Mouse (Mus musculus): ENCODE results near the gene Bmp8b. TPM values are rescaled to one million over a fixed set of nuclear protein-coding genes. Genes with fewer than 3 reads are reported as not detected.

Bmp8b gene
- 0.17 and 0.26 TPM in 2 replicates for polyA plus RNA-seq (2015; fragmentation: Nextera tagmentation; extraction: Ambion mirVana)

DNA sequence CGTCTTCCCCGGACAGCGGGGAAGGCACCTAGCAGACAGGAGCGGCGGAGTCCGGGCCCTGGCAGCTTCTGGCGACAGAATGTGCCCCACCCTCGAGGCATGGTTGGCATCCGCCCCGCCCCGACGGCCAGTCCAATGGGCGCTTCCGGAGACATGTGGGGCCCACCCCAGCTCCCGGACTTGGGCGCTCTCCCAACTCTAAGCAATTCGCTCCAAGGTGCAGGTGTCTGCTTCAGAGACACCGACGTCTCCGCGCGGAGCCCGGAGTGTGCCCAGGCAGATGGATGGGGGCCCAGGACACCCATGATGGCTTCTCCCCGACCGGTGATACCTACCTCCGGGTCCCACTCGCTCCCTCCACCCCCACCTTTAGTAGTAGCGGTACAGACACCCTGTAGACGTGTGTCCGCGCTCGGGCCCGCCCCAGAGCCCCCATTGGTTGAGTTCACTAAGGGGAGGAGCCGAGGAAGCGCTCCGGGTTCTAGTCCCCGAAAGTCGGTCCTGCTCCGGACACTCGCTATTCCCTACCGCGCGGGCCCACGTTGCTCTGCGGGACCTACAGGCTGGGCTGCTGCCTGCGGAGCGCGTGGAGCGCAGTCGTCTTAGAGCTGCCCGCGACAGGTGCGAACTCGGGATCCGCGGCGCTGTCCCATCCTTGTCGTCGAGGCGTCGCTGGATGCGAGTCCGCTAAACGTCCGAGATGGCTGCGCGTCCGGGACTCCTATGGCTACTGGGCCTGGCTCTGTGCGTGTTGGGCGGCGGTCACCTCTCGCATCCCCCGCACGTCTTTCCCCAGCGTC lies at the start of gene Bmp8b:
Gene Bmp8b, plus strand, starts transcription at position 515 of the 800 bp plus-strand sequence.
- peak within 1 kb of the TSS; percentile 41 for H3K4me3 ChIP-seq (ENCODE audit: low read length)
- ATAC-seq (ENCODE audit: low FRiP score, low TSS enrichment): peak; percentile 52
- H3K9ac ChIP-seq (replicated peaks; ENCODE audit: low read length): 0 out of 2 replicates have a peak within 1 kb of the TSS, but pooled peaks have one; percentile 25
- no peaks in the 10 kb centered on the region for H3K36me3 ChIP-seq (ENCODE audit: insufficient read depth, low read length)
- H3K4me2 ChIP-seq (replicated peaks; ENCODE audit: low read depth, low read length): peak within 1 kb of the TSS; percentile 48
- peaks cover 8% of the 10 kb centered on the region for H3K4me1 ChIP-seq (ENCODE audit: insufficient read depth, low read length)
- no peaks in the 10 kb centered on the region for H3K9me3 ChIP-seq (ENCODE audit: low read length)
- WGBS: 6% methylated on average over 75 of the region's 75 CpGs
- peaks cover 36% of the 10 kb centered on the region for H3K27me3 ChIP-seq (ENCODE audit: insufficient read depth, low read length)
- H3K27ac ChIP-seq (ENCODE audit: low read length): no peak within 1 kb of the TSS

DNA sequence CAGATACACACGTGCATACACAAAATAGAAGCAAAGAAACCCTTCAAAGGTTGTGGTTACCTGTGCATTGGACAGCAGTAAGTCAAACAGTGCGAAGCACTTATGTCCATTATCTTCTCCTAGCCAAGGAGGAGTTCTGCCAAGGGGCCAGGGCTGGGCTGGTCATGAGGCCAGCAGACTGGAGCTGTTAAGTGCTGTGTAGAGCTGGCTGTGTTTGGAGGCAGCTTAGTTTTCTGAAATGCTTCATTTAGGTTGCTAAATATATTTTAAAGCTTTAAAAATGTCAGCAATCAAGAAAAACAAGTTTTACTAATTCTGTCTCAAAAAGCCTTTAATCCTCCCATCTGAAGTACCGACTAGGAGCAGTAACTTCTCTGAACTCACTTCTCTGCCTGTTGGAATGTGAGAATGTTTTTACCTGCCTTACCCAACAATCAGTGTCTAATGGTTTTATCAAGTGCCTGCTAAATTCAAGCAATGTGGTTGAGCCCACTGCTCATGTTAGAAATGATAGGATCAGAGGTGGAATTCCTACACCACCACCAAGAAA lies 48.3 kb upstream of the Bmp8b start:
- Histone ChIP-seq H3K4me2 (replicated peaks; ENCODE audit: low read depth, low read length) (no peak overlapping the region), H3K27me3 (ENCODE audit: insufficient read depth, low read length) (no peaks in the 10 kb centered on the region), H3K36me3 (ENCODE audit: insufficient read depth, low read length) (peaks cover 42% of the 10 kb centered on the region), H3K4me1 (ENCODE audit: insufficient read depth, low read length) (no peaks in the 10 kb centered on the region), H3K27ac (ENCODE audit: low read length) (no peak overlapping the region; the same call in 1 of the 2 replicates), H3K9me3 (ENCODE audit: low read length) (no peaks in the 10 kb centered on the region), H3K9ac (replicated peaks; ENCODE audit: low read length) (no peak overlapping the region), H3K4me3 (ENCODE audit: low read length) (no peak overlapping the region)
- no peak for ATAC-seq (ENCODE audit: low FRiP score, low TSS enrichment)
- 75% methylated on average over 3 of the region's 3 CpGs for WGBS

DNA sequence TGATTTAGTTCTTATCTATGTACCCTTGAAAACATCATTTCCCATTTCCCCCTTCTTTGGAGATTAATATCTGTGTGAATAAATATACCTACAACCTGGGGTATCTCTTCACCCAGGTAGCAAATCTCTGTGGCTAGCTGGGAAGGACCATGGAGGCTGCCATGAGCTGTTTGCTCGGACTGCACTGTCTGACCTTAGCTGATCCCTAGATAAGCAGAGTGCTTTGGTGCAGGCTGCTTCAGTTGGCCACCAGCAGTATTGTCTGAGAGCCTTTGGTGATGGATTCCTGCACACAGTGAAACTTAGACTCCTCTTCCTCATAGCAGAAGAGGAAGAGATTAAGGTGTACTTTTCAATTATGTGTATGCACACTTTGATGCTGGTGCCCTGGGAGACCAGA lies 47.0 kb upstream of the Bmp8b start:
- Histone ChIP-seq H3K36me3 (ENCODE audit: insufficient read depth, low read length) (peaks cover 35% of the 10 kb centered on the region), H3K4me3 (ENCODE audit: low read length) (no peak overlapping the region), H3K27ac (ENCODE audit: low read length) (no peak overlapping the region), H3K4me1 (ENCODE audit: insufficient read depth, low read length) (peaks cover 3% of the 10 kb centered on the region; the same call in 1 of the 2 replicates), H3K9ac (replicated peaks; ENCODE audit: low read length) (no peak overlapping the region), H3K9me3 (ENCODE audit: low read length) (no peaks in the 10 kb centered on the region), H3K4me2 (replicated peaks; ENCODE audit: low read depth, low read length) (no peak overlapping the region), H3K27me3 (ENCODE audit: insufficient read depth, low read length) (no peaks in the 10 kb centered on the region)
- ATAC-seq (ENCODE audit: low FRiP score, low TSS enrichment): no peak
- 61% methylated on average over 1 of the region's 1 CpGs for WGBS

DNA sequence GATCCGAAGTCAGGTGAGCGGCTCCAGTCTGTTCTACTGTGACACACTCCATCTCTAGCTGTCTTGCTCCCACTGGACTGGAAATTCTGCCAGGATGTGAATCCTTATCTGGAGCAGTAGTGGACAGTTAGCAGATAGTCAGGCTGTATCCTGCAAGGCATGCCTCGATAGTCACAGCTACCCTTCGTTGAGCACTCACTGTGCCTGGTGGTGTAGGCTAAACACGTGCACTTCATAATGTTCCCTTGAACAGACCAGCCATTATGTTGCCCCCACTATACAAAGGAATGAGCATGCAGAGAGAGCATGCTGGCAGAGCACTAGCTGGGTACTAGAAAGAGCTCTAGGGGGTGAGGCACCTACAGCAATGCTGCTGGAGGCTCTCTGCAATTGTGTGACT lies 43.2 kb upstream of the Bmp8b start:
- Histone ChIP-seq H3K9ac (replicated peaks; ENCODE audit: low read length) (no peak overlapping the region), H3K4me1 (ENCODE audit: insufficient read depth, low read length) (peaks cover 3% of the 10 kb centered on the region; the same call in 1 of the 2 replicates), H3K27me3 (ENCODE audit: insufficient read depth, low read length) (no peaks in the 10 kb centered on the region), H3K27ac (ENCODE audit: low read length) (no peak overlapping the region), H3K4me3 (ENCODE audit: low read length) (no peak overlapping the region), H3K4me2 (replicated peaks; ENCODE audit: low read depth, low read length) (no peak overlapping the region), H3K36me3 (ENCODE audit: insufficient read depth, low read length) (no peaks in the 10 kb centered on the region), H3K9me3 (ENCODE audit: low read length) (no peaks in the 10 kb centered on the region)
- peak; percentile 69 for ATAC-seq (ENCODE audit: low FRiP score, low TSS enrichment)
- 54% methylated on average over 5 of the region's 5 CpGs for WGBS

DNA sequence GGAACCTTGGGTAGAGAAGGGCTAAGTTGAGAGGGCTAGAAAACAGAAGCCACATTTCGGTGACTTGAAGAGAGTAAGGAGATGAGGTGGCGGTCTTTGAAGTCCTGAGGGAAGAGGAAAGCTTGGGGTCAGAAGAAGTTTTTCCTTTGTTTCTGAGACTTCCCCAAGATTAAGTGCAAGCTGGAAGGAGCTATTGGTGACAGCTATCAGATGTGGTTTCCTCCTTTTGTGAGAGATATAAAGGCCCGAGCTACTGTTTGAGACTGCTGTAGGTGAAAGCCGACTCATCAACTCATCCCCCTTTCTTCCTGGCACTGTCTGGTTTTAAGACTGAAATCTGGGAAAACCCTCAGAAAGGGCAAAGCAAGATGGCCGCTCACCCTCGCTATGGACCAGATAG lies 36.3 kb upstream of the Bmp8b start:
- Histone ChIP-seq H3K9ac (replicated peaks; ENCODE audit: low read length) (no peak overlapping the region), H3K27me3 (ENCODE audit: insufficient read depth, low read length) (no peaks in the 10 kb centered on the region), H3K4me3 (ENCODE audit: low read length) (no peak overlapping the region), H3K4me1 (ENCODE audit: insufficient read depth, low read length) (peaks cover 6% of the 10 kb centered on the region), H3K36me3 (ENCODE audit: insufficient read depth, low read length) (no peaks in the 10 kb centered on the region), H3K27ac (ENCODE audit: low read length) (no peak overlapping the region), H3K9me3 (ENCODE audit: low read length) (no peaks in the 10 kb centered on the region), H3K4me2 (replicated peaks; ENCODE audit: low read depth, low read length) (no peak overlapping the region)
- WGBS: 83% methylated on average over 6 of the region's 6 CpGs
- ATAC-seq (ENCODE audit: low FRiP score, low TSS enrichment): no peak

DNA sequence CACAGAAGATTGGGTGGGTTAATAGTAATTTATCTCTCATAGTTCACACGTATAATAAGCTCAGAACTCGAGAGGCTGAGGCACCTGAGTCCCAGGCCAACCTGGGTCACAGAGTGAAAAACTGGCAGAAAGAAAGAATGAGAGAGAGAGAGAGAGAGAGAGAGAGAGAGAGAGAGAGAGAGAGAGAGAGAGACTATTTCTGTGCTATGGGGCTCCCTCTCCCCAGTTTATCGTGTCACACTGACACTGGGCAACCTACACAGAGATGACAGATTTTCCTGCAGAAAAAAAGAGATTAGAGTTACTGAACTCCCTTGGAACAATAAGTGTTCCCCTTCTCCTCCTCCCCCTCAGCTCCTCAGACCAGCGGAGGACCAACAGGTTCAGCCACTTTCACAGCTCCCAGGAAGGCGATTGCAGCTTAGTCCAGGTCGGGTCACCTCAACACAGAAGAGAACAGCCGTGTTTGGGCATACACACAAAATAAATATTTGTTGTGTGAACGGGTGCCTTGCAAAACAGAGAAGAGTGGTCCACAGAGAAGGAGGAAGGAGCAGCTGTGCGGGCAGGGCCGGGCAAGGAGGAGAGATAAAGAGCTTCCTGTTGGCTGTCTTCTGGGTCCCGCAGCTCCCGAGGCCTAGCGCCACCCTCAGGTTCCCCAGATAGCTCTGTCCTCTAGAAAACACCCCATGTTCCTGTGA lies 33.5 kb upstream of the Bmp8b start:
- 8% methylated on average over 13 of the region's 13 CpGs for WGBS
- Histone ChIP-seq H3K4me3 (ENCODE audit: low read length) (peak overlapping the region; percentile 24; the same call in 1 of the 2 replicates), H3K9ac (replicated peaks; ENCODE audit: low read length) (peak overlapping the region; percentile 26; the same call in 1 of the 2 replicates), H3K27ac (ENCODE audit: low read length) (peak overlapping the region; percentile 38; the same call in 1 of the 2 replicates), H3K4me1 (ENCODE audit: insufficient read depth, low read length) (peaks cover 8% of the 10 kb centered on the region), H3K9me3 (ENCODE audit: low read length) (no peaks in the 10 kb centered on the region), H3K27me3 (ENCODE audit: insufficient read depth, low read length) (no peaks in the 10 kb centered on the region), H3K36me3 (ENCODE audit: insufficient read depth, low read length) (no peaks in the 10 kb centered on the region), H3K4me2 (replicated peaks; ENCODE audit: low read depth, low read length) (peak overlapping the region; percentile 44)
- ATAC-seq (ENCODE audit: low FRiP score, low TSS enrichment): peak; percentile 57; the same call in 1 of the 2 replicates

DNA sequence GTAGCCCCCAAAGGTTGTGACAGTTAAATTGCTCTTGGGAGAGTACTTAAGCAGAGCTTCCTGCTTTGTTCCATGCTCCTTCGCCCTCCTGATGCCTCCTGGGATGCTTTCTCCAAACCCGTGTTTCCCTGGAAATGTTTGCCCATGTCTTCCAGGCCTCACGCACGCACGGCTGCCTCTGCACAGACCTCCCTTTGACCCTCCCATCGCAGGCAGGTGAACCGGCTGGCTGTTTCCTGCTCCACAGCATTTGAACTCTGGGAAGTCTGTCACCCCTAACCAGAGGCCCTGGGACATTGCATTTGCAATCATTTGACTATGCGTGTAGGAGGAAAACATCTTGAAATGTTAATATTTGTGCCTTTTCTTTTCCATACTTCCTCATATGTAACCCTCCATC lies 28.0 kb upstream of the Bmp8b start:
- ATAC-seq (ENCODE audit: low FRiP score, low TSS enrichment): peak; percentile 82

DNA sequence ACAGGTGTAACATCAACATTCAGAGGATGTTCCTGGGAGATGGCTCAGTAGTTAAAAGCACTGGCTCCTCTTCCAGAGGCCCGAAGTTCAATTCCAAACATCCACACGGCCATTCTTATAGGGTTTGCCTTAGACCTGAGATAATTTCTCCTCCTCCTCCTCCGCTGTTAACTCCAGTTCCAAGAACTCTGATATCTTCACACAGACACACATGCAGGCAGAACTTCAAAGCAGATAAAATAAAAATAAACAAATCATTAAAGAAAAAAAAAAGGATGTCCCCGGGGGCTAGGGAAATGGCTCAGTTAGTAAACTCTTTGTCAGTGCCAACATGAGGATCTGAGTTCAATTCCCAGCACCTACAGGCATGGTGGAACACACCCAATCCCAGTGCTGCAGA lies 26.7 kb upstream of the Bmp8b start:
- Histone ChIP-seq H3K4me2 (replicated peaks; ENCODE audit: low read depth, low read length) (no peak overlapping the region), H3K4me3 (ENCODE audit: low read length) (no peak overlapping the region), H3K9me3 (ENCODE audit: low read length) (peaks cover 4% of the 10 kb centered on the region; the same call in 1 of the 2 replicates), H3K36me3 (ENCODE audit: insufficient read depth, low read length) (no peaks in the 10 kb centered on the region), H3K4me1 (ENCODE audit: insufficient read depth, low read length) (peaks cover 5% of the 10 kb centered on the region), H3K27ac (ENCODE audit: low read length) (no peak overlapping the region), H3K27me3 (ENCODE audit: insufficient read depth, low read length) (no peaks in the 10 kb centered on the region), H3K9ac (replicated peaks; ENCODE audit: low read length) (no peak overlapping the region)
- no peak for ATAC-seq (ENCODE audit: low FRiP score, low TSS enrichment)
- 69% methylated on average over 4 of the region's 4 CpGs for WGBS

More for the DNA sequence above, 28.0 kb upstream of the Bmp8b start:
- 28% methylated on average over 8 of the region's 8 CpGs for WGBS
- Histone ChIP-seq H3K4me2 (replicated peaks; ENCODE audit: low read depth, low read length) (no peak overlapping the region), H3K27me3 (ENCODE audit: insufficient read depth, low read length) (no peaks in the 10 kb centered on the region), H3K9ac (replicated peaks; ENCODE audit: low read length) (no peak overlapping the region), H3K9me3 (ENCODE audit: low read length) (peaks cover 4% of the 10 kb centered on the region; the same call in 1 of the 2 replicates), H3K4me3 (ENCODE audit: low read length) (no peak overlapping the region), H3K4me1 (ENCODE audit: insufficient read depth, low read length) (peaks cover 5% of the 10 kb centered on the region), H3K36me3 (ENCODE audit: insufficient read depth, low read length) (no peaks in the 10 kb centered on the region), H3K27ac (ENCODE audit: low read length) (peak overlapping the region; percentile 87)

DNA sequence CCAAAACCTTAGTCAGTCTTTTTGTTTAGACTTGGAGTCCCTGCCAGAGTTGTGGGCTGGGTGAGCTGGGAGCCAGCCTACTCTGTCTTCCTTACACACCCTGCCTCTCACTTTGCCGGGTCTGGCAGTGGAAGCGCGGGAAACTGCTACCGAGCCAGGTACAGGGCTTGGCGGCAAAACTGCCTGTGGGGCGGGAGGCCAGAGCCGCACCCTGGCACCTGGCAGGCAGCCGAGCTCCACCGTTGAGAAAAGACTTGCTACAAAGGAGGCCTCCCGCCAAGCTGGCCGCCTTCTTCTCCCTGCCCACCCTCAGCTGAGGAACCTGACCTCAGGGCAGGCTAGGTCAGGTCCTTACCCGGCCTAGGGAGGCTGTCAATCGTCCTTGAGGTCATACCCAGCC lies 24.2 kb upstream of the Bmp8b start:
- no peak overlapping the region for H3K4me3 ChIP-seq (ENCODE audit: low read length)
- 54% methylated on average over 13 of the region's 13 CpGs for WGBS
- H3K4me1 ChIP-seq (ENCODE audit: insufficient read depth, low read length): peaks cover 5% of the 10 kb centered on the region
- no peaks in the 10 kb centered on the region for H3K27me3 ChIP-seq (ENCODE audit: insufficient read depth, low read length)
- no peak overlapping the region for H3K4me2 ChIP-seq (replicated peaks; ENCODE audit: low read depth, low read length)
- no peaks in the 10 kb centered on the region for H3K36me3 ChIP-seq (ENCODE audit: insufficient read depth, low read length)
- H3K9me3 ChIP-seq (ENCODE audit: low read length): peaks cover 4% of the 10 kb centered on the region; the same call in 1 of the 2 replicates
- no peak overlapping the region for H3K9ac ChIP-seq (replicated peaks; ENCODE audit: low read length)
- no peak for ATAC-seq (ENCODE audit: low FRiP score, low TSS enrichment)
- H3K27ac ChIP-seq (ENCODE audit: low read length): no peak overlapping the region
